Mouse (Mus musculus) intestine, embryonic 15.5 days (tissue): ENCODE data around the gene Rasd1. TPM values are rescaled to one million over a fixed set of nuclear protein-coding genes. Genes with fewer than 3 reads are reported as not detected.
A peak's percentile ranks its signal among the peaks of the same experiment; 100 is the strongest.

Experiments
- ATAC-seq: fragments of 200-750 bp; cut with Nextera tagmentation; 2 replicates; pipeline ENCODE4 v1.8.0; 2017; ENCODE audit warnings: moderate TSS enrichment, moderate library complexity
- H3K27ac ChIP-seq: fragments of 300-500 bp; sonication (generic); 2 replicates; pipeline ENCODE4 v1.5.1; 2015; ENCODE audit warnings: mild to moderate bottlenecking, inconsistent platforms
- H3K27me3 ChIP-seq: fragments of 300-500 bp; sonication (generic); replicated peaks from 2 replicates; pipeline ENCODE4 v1.6.1; 2015; ENCODE audit warnings: inconsistent platforms
- H3K36me3 ChIP-seq: fragments of 300-500 bp; sonication (generic); 2 replicates; pipeline ENCODE4 v1.6.1; 2015; ENCODE audit warnings: inconsistent platforms
- H3K4me1 ChIP-seq: fragments of 300-500 bp; sonication (generic); replicated peaks from 2 replicates; pipeline ENCODE4 v1.6.1; 2015; ENCODE audit warnings: inconsistent platforms
- H3K4me2 ChIP-seq: fragments of 300-500 bp; sonication (generic); replicated peaks from 2 replicates; pipeline ENCODE4 v1.6.1; 2015; ENCODE audit warnings: mild to moderate bottlenecking, inconsistent platforms
- H3K4me3 ChIP-seq: fragments of 300-500 bp; sonication (generic); replicated peaks from 2 replicates; pipeline ENCODE4 v1.5.1; 2015; ENCODE audit warnings: inconsistent platforms
- H3K9ac ChIP-seq: fragments of 300-500 bp; sonication (generic); 2 replicates; pipeline ENCODE4 v1.6.1; 2015; ENCODE audit warnings: inconsistent platforms
- H3K9me3 ChIP-seq: fragments of 300-500 bp; sonication (generic); 2 replicates; pipeline ENCODE4 v1.6.1; 2016; ENCODE audit warnings: inconsistent platforms
- WGBS: fragments of 180-500 bp; shearing (Covaris S2); methylation state at CpG from one replicate; pipeline ENCODE4 v1.1.7; 2015; 5-methylcytosine and 5-hydroxymethylcytosine counted together
- polyA plus RNA-seq: library from polyadenylated mRNA; unstranded; fragments of >200 nt; fragmentation: Nextera tagmentation; extraction: Ambion mirVana; gene quantifications from 2 replicates; pipeline ENCODE4 v1.2.1, GENCODE M21; 2015

Rasd1 gene
- 2.1 and 2.6 TPM in 2 replicates for polyA plus RNA-seq

- peak; percentile 92 for ATAC-seq
- Histone ChIP-seq H3K36me3 (peaks cover 14% of the 10 kb centered on the region), H3K4me2 (peak within 1 kb of the TSS; percentile 98), H3K4me3 (peak within 1 kb of the TSS; percentile 49), H3K27me3 (peaks cover 13% of the 10 kb centered on the region), H3K4me1 (peaks cover 30% of the 10 kb centered on the region), H3K9ac (peak within 1 kb of the TSS; percentile 55), H3K27ac (peak within 1 kb of the TSS; percentile 75), H3K9me3 (no peaks in the 10 kb centered on the region)
- WGBS = under 1% methylated on average over 28 of the region's 28 CpGs
Measured at GRCm38 (mm10) chr11:59964818-59965217, at the start of gene Rasd1. Gene Rasd1 (minus strand): TSS chr11:59964944.

GRCm38 (mm10) chr11:60011516-60011915, 46.8 kb upstream of the Rasd1 start:
- Histone ChIP-seq H3K9me3 (no peaks in the 10 kb centered on the region), H3K4me1 (no peaks in the 10 kb centered on the region), H3K4me3 (no peak overlapping the region), H3K9ac (no peak overlapping the region), H3K27ac (no peak overlapping the region), H3K4me2 (no peak overlapping the region), H3K36me3 (no peaks in the 10 kb centered on the region), H3K27me3 (no peaks in the 10 kb centered on the region)
- WGBS = 90% methylated on average over 3 of the region's 3 CpGs
- ATAC-seq = no peak

- no peak for ATAC-seq
- no peaks in the 10 kb centered on the region for H3K4me1 ChIP-seq
- no peak overlapping the region for H3K4me3 ChIP-seq
- WGBS = 83% methylated on average over 3 of the region's 3 CpGs
- no peak overlapping the region for H3K9ac ChIP-seq
- H3K4me2 ChIP-seq = no peak overlapping the region
- no peaks in the 10 kb centered on the region for H3K36me3 ChIP-seq
- no peaks in the 10 kb centered on the region for H3K9me3 ChIP-seq
- no peaks in the 10 kb centered on the region for H3K27me3 ChIP-seq
- no peak overlapping the region for H3K27ac ChIP-seq
Measured at GRCm38 (mm10) chr11:60009451-60009850, 44.7 kb upstream of the Rasd1 start.

- no peak for ATAC-seq
Measured at GRCm38 (mm10) chr11:60005866-60006265, 41.1 kb upstream of the Rasd1 start.

GRCm38 (mm10) chr11:60004716-60005115, 40.0 kb upstream of the Rasd1 start:
- Histone ChIP-seq H3K27me3 (no peaks in the 10 kb centered on the region), H3K27ac (no peak overlapping the region), H3K4me3 (no peak overlapping the region), H3K36me3 (no peaks in the 10 kb centered on the region), H3K9ac (no peak overlapping the region), H3K9me3 (no peaks in the 10 kb centered on the region), H3K4me2 (no peak overlapping the region), H3K4me1 (no peaks in the 10 kb centered on the region)
- WGBS = 84% methylated on average over 6 of the region's 6 CpGs
- no peak for ATAC-seq

More at GRCm38 (mm10) chr11:60005866-60006265, 41.1 kb upstream of the Rasd1 start:
- no peak overlapping the region for H3K4me2 ChIP-seq
- H3K27me3 ChIP-seq = no peaks in the 10 kb centered on the region
- WGBS = 68% methylated on average over 3 of the region's 3 CpGs
- no peak overlapping the region for H3K4me3 ChIP-seq
- no peak overlapping the region for H3K27ac ChIP-seq
- no peaks in the 10 kb centered on the region for H3K9me3 ChIP-seq
- no peaks in the 10 kb centered on the region for H3K36me3 ChIP-seq
- no peak overlapping the region for H3K9ac ChIP-seq
- no peaks in the 10 kb centered on the region for H3K4me1 ChIP-seq

GRCm38 (mm10) chr11:60003811-60004210, 39.1 kb upstream of the Rasd1 start:
- no peak overlapping the region for H3K9ac ChIP-seq
- H3K27ac ChIP-seq = no peak overlapping the region
- H3K4me3 ChIP-seq = no peak overlapping the region
- H3K36me3 ChIP-seq = no peaks in the 10 kb centered on the region
- H3K4me2 ChIP-seq = no peak overlapping the region
- H3K9me3 ChIP-seq = no peaks in the 10 kb centered on the region
- H3K27me3 ChIP-seq = no peaks in the 10 kb centered on the region
- ATAC-seq = no peak
- H3K4me1 ChIP-seq = no peaks in the 10 kb centered on the region
- 79% methylated on average over 8 of the region's 8 CpGs for WGBS

- WGBS = 78% methylated on average over 5 of the region's 5 CpGs
- no peak for ATAC-seq
- no peak overlapping the region for H3K4me3 ChIP-seq
- H3K27me3 ChIP-seq = no peaks in the 10 kb centered on the region
- no peak overlapping the region for H3K27ac ChIP-seq
- H3K4me1 ChIP-seq = no peaks in the 10 kb centered on the region
- H3K36me3 ChIP-seq = no peaks in the 10 kb centered on the region
- H3K9ac ChIP-seq = no peak overlapping the region
- H3K4me2 ChIP-seq = no peak overlapping the region
- no peaks in the 10 kb centered on the region for H3K9me3 ChIP-seq
Measured at GRCm38 (mm10) chr11:60001231-60001980, 36.7 kb upstream of the Rasd1 start.

- Histone ChIP-seq H3K27me3 (no peaks in the 10 kb centered on the region), H3K4me3 (no peak overlapping the region), H3K27ac (0 out of 2 replicates have a peak overlapping the region, but pooled peaks have one; percentile 7), H3K36me3 (no peaks in the 10 kb centered on the region), H3K4me2 (no peak overlapping the region; the same call in 1 of the 2 replicates), H3K9me3 (no peaks in the 10 kb centered on the region), H3K9ac (no peak overlapping the region), H3K4me1 (0 out of 2 replicates have a peak, but pooled peaks cover 3% of the 10 kb centered on the region)
- ATAC-seq = peak; percentile 82
- 24% methylated on average over 9 of the region's 9 CpGs for WGBS
Measured at GRCm38 (mm10) chr11:59994318-59994717, 29.6 kb upstream of the Rasd1 start.

- 54% methylated on average over 8 of the region's 8 CpGs for WGBS
- Histone ChIP-seq H3K9me3 (no peaks in the 10 kb centered on the region), H3K27me3 (no peaks in the 10 kb centered on the region), H3K9ac (no peak overlapping the region), H3K36me3 (no peaks in the 10 kb centered on the region), H3K4me3 (no peak overlapping the region), H3K4me1 (0 out of 2 replicates have a peak, but pooled peaks cover 3% of the 10 kb centered on the region), H3K4me2 (no peak overlapping the region), H3K27ac (no peak overlapping the region)
- ATAC-seq = no peak
Measured at GRCm38 (mm10) chr11:59991365-59991764, 26.6 kb upstream of the Rasd1 start.

- 84% methylated on average over 1 of the region's 1 CpGs for WGBS
- Histone ChIP-seq H3K4me1 (0 out of 2 replicates have a peak, but pooled peaks cover 3% of the 10 kb centered on the region), H3K9ac (no peak overlapping the region), H3K4me2 (no peak overlapping the region), H3K4me3 (no peak overlapping the region), H3K36me3 (no peaks in the 10 kb centered on the region), H3K27ac (no peak overlapping the region), H3K27me3 (no peaks in the 10 kb centered on the region), H3K9me3 (no peaks in the 10 kb centered on the region)
- ATAC-seq = no peak
Measured at GRCm38 (mm10) chr11:59989406-59989805, 24.7 kb upstream of the Rasd1 start.

- H3K4me1 ChIP-seq = no peaks in the 10 kb centered on the region
- H3K4me2 ChIP-seq = no peak overlapping the region
- H3K9me3 ChIP-seq = no peaks in the 10 kb centered on the region
- no peak overlapping the region for H3K4me3 ChIP-seq
- no peaks in the 10 kb centered on the region for H3K27me3 ChIP-seq
- no peak for ATAC-seq
- 78% methylated on average over 5 of the region's 5 CpGs for WGBS
- H3K9ac ChIP-seq = no peak overlapping the region
- H3K27ac ChIP-seq = no peak overlapping the region
- no peaks in the 10 kb centered on the region for H3K36me3 ChIP-seq
Measured at GRCm38 (mm10) chr11:59977831-59978230, 13.1 kb upstream of the Rasd1 start.

- no peak overlapping the region for H3K9ac ChIP-seq
- H3K36me3 ChIP-seq = no peaks in the 10 kb centered on the region
- H3K4me3 ChIP-seq = no peak overlapping the region
- no peak for ATAC-seq
- H3K4me1 ChIP-seq = no peaks in the 10 kb centered on the region
- no peak overlapping the region for H3K27ac ChIP-seq
- H3K9me3 ChIP-seq = no peaks in the 10 kb centered on the region
- no peak overlapping the region for H3K4me2 ChIP-seq
- H3K27me3 ChIP-seq = no peaks in the 10 kb centered on the region
- 73% methylated on average over 10 of the region's 10 CpGs for WGBS
Measured at GRCm38 (mm10) chr11:59975241-59975640, 10.5 kb upstream of the Rasd1 start.

- Histone ChIP-seq H3K36me3 (no peaks in the 10 kb centered on the region), H3K4me2 (no peak overlapping the region), H3K4me3 (no peak overlapping the region), H3K4me1 (no peaks in the 10 kb centered on the region), H3K27me3 (no peaks in the 10 kb centered on the region), H3K9me3 (no peaks in the 10 kb centered on the region), H3K27ac (no peak overlapping the region), H3K9ac (no peak overlapping the region)
- no peak for ATAC-seq
- 80% methylated on average over 5 of the region's 5 CpGs for WGBS
Measured at GRCm38 (mm10) chr11:59973389-59973788, 8.6 kb upstream of the Rasd1 start.
